Mouse (Mus musculus) olfactory bulb, adult 2 months (tissue): ENCODE data around the gene Anln.

ENCODE experiments used
- CTCF ChIP-seq: fragments of 200-500 bp; IDR thresholded peaks from 2 replicates; pipeline ENCODE4 v1.5.1; 2012; ENCODE audit warnings: low read depth, mild to moderate bottlenecking, low read length, moderate library complexity; ENCODE audit not compliant: insufficient read depth
- POLR2A ChIP-seq: fragments of 200-500 bp; IDR thresholded peaks from 2 replicates; pipeline ENCODE4 v1.6.1; 2012; ENCODE audit warnings: mild to moderate bottlenecking, low read depth, low read length, moderate library complexity; ENCODE audit not compliant: insufficient read depth

DNA sequence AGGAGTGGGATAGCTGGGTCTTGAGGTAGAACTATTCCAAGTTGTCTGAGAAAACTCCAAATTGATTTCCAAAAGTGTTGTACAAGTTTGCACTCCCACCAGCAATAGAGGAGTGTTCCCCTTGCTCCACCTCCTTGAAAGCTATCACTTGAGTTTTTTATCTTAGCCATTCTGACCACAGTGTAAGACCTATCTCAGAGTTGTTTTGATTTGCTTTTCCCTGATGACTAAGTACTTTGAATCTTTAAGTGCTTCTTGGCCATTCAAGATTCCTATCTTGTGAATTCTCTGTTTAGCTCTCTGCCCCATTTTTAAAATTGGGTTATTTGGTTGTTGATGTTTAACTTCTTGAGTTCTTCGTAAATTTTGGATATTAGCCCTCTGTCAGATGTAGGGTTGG is 69.9 kb downstream of the Anln start:
- TF ChIP-seq CTCF (no peak), POLR2A (no peak)
